Comparison of ENCODE assay signal across 10 mouse cellular contexts in the genomic region with DNA sequence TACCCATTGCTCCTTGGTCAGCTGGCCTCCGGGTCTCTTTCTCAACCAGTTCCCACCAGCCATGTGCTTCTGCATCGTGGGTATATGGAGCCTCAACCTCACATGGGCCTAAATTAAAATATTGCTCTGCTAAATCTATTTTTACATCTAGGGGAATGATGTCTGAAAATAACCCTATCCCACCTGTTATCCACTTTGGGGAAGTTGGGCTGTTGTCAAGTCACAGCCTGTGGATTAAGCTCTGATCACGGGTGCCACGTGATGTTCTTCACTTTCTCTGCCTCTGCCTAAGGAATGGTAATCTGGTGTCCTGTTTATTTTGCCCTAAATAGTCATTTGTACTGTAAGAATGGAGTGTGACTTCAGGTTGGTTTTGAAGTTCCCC. TPM values are rescaled to one million over a fixed set of nuclear protein-coding genes. Genes with fewer than 3 reads are reported as not detected.
A peak's percentile ranks its signal among the peaks of the same experiment; 100 is the strongest.
DNase-seq lines count a peak whose midpoint lies in the region; ATAC-seq and TF ChIP-seq lines count a peak whose summit lies in the region.
"Had no signal": no experiment of that assay in that cellular context is flagged by ENCODE, and none has a peak within 500 bp of the region (broad histone marks: within the 10 kb centered on the region; RNA-seq: fewer than 3 reads in every experiment).

No protein-coding gene starts in this region.

- TF ChIP-seq CTCF in kidney, adult 2 months (conservative IDR thresholded peaks at IDR 0.05; ENCODE audit: insufficient read depth, insufficient read length, low read depth, low read length), result no peak
- TF ChIP-seq CTCF in ES-Bruce4 (IDR thresholded peaks at IDR 0.05; ENCODE audit: low read depth, low read length), result no peak

- no peak overlapping the region for H3K4me2 ChIP-seq in forebrain, embryonic 12.5 days
- H3K4me2 ChIP-seq: liver, embryonic 13.5 days had no signal

- 0 out of 2 replicates have a peak overlapping the region, but pooled peaks have one; percentile 52 for H3K27ac ChIP-seq in kidney, adult 2 months (ENCODE audit: insufficient read depth, low read depth, low read length)
- H3K27ac ChIP-seq in ES-Bruce4 (ENCODE audit: insufficient read depth, low read length), result peak overlapping the region; percentile 41
- H3K27ac ChIP-seq in forebrain, embryonic 12.5 days, result 0 out of 2 replicates have a peak overlapping the region, but pooled peaks have one; percentile 68
- peak overlapping the region; percentile 87 for H3K27ac ChIP-seq in limb, embryonic 10.5 days

- no peaks in the 10 kb centered on the region for H3K9me3 ChIP-seq in ES-Bruce4 (replicated peaks; ENCODE audit: control insufficient read depth, insufficient read depth, low read length, poor library complexity, severe bottlenecking)
- H3K9me3 ChIP-seq in forebrain, embryonic 12.5 days, result no peaks in the 10 kb centered on the region
- H3K9me3 ChIP-seq in limb, embryonic 10.5 days (replicated peaks), result no peaks in the 10 kb centered on the region
- H3K9me3 ChIP-seq: liver, embryonic 13.5 days had no signal

- H3K9ac ChIP-seq in ES-Bruce4 (ENCODE audit: low read depth, poor library complexity, severe bottlenecking), result peak overlapping the region; percentile 24; the same call in 1 of the 2 replicates
- H3K9ac ChIP-seq in forebrain, embryonic 12.5 days, result no peak overlapping the region
- H3K9ac ChIP-seq: liver, embryonic 13.5 days had no signal

- no peak for DNase-seq in kidney, adult 2 months
- no peak for DNase-seq in kidney, postnatal 4 days
- DNase-seq in limb, embryonic 10.5 days (ENCODE audit: low spot score), result no peak
- DNase-seq in embryo, embryonic 9.5 days (ENCODE audit: extremely low spot score), result no peak
- DNase-seq in thymus, adult 18-20 months, result no peak
- DNase-seq: embryo, embryonic 11 days; liver, embryonic 13.5 days had no signal

- no peak for TF ChIP-seq EP300 in ES-Bruce4 (IDR thresholded peaks at IDR 0.05; ENCODE audit: insufficient read depth, low read depth, low read length)

- no peak for ATAC-seq in forebrain, embryonic 12.5 days (ENCODE audit: low FRiP score)
- no peak for ATAC-seq in CD4-positive, CD25-positive, alpha-beta regulatory T cell, adult 4 months

- no peaks in the 10 kb centered on the region for H3K27me3 ChIP-seq in kidney, adult 2 months (replicated peaks; ENCODE audit: control insufficient read depth, insufficient read depth, low read length)
- H3K27me3 ChIP-seq in ES-Bruce4 (ENCODE audit: control insufficient read depth, insufficient read depth, low read length, poor library complexity, severe bottlenecking), result no peaks in the 10 kb centered on the region
- H3K27me3 ChIP-seq in forebrain, embryonic 12.5 days, result no peaks in the 10 kb centered on the region
- H3K27me3 ChIP-seq in limb, embryonic 10.5 days (ENCODE audit: low read depth, poor library complexity, severe bottlenecking), result no peaks in the 10 kb centered on the region

- H3K4me3 ChIP-seq in kidney, adult 2 months (ENCODE audit: insufficient read depth, low read depth, low read length), result no peak overlapping the region
- no peak overlapping the region for H3K4me3 ChIP-seq in ES-Bruce4 (ENCODE audit: low read depth, low read length)
- H3K4me3 ChIP-seq in forebrain, embryonic 12.5 days (replicated peaks), result no peak overlapping the region
- no peak overlapping the region for H3K4me3 ChIP-seq in limb, embryonic 10.5 days
- H3K4me3 ChIP-seq: liver, embryonic 13.5 days had no signal

- no peaks in the 10 kb centered on the region for H3K36me3 ChIP-seq in kidney, adult 2 months (ENCODE audit: control insufficient read depth, insufficient read depth, low read length)
- H3K36me3 ChIP-seq in ES-Bruce4 (ENCODE audit: control insufficient read depth, insufficient read depth, low read length, poor library complexity, severe bottlenecking), result no peaks in the 10 kb centered on the region
- H3K36me3 ChIP-seq in forebrain, embryonic 12.5 days (replicated peaks), result no peaks in the 10 kb centered on the region
- H3K36me3 ChIP-seq in limb, embryonic 10.5 days, result no peaks in the 10 kb centered on the region
- H3K36me3 ChIP-seq: liver, embryonic 13.5 days had no signal

- peaks cover 36% of the 10 kb centered on the region for H3K4me1 ChIP-seq in kidney, adult 2 months (ENCODE audit: control insufficient read depth, insufficient read depth, low read length)
- peaks cover 13% of the 10 kb centered on the region for H3K4me1 ChIP-seq in ES-Bruce4 (ENCODE audit: control insufficient read depth, insufficient read depth, low read length)
- peaks cover 81% of the 10 kb centered on the region for H3K4me1 ChIP-seq in forebrain, embryonic 12.5 days
- H3K4me1 ChIP-seq in limb, embryonic 10.5 days, result peaks cover 87% of the 10 kb centered on the region

- WGBS in kidney, adult 2 months, result 37% methylated on average over 4 of the region's 4 CpGs
- 57% methylated on average over 4 of the region's 4 CpGs for WGBS in forebrain, embryonic 12.5 days
- 41% methylated on average over 4 of the region's 4 CpGs for WGBS in limb, embryonic 10.5 days

- no peak for TF ChIP-seq POLR2A in kidney, adult 2 months (IDR thresholded peaks at IDR 0.05; ENCODE audit: low read depth, low read length)
- no peak for TF ChIP-seq POLR2A in ES-Bruce4 (IDR thresholded peaks at IDR 0.05; ENCODE audit: insufficient read depth, low read length)

RNA-seq across cellular contexts. Expression of a gene that starts 17.7 kb away (rescaled TPM):
- 14.7 TPM in 2 replicates for polyA plus RNA-seq in kidney, adult 2 months (2012; rRNA removed)
- 210 and 214 TPM in 2 replicates for polyA plus RNA-seq in ES-Bruce4 (2011; ENCODE audit: insufficient read depth, insufficient read length, low read depth, missing spikeins)
- polyA plus RNA-seq in forebrain, embryonic 12.5 days (2016; fragmentation: Nextera tagmentation; extraction: Ambion mirVana), result 20.7 and 28.3 TPM in 2 replicates
- 12.7 and 17.3 TPM in 2 replicates for polyA plus RNA-seq in limb, embryonic 10.5 days (2016; fragmentation: Nextera tagmentation; extraction: Ambion mirVana)
- under 1 TPM; 0.03 to 0.61 TPM for polyA plus RNA-seq in CD4-positive, CD25-positive, alpha-beta regulatory T cell, adult 4 months (2017; shearing (Covaris generic))
